Mouse (Mus musculus): ENCODE data around the gene Pde4c. TPM values are rescaled to one million over a fixed set of nuclear protein-coding genes. Genes with fewer than 3 reads are reported as not detected.

Pde4c gene
- polyA plus RNA-seq, 1 experiment from 2014 or later, result 0.45 TPM

DNA sequence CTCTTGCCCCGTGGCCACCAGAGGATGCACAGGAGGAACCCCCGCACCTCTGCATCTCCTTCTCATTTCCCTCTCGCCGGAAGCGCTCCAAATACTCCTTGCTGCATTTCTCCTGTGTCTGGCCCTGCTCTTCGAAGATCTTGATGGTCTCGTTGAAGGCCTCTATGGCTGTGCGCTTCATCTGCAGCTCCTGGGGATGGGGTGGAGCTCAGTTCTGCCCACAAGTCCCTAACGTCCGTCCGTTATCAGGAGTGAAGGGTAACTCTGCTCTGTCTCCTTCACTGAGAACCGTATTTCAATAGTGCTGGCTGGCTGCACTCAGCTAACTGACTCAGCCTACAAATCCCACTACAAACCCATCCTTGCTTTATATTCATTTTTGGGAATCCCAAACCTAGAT, 46.3 kb downstream of the Pde4c start:
- H3K36me3 ChIP-seq, result peaks cover 70% of the 10 kb centered on the region

DNA sequence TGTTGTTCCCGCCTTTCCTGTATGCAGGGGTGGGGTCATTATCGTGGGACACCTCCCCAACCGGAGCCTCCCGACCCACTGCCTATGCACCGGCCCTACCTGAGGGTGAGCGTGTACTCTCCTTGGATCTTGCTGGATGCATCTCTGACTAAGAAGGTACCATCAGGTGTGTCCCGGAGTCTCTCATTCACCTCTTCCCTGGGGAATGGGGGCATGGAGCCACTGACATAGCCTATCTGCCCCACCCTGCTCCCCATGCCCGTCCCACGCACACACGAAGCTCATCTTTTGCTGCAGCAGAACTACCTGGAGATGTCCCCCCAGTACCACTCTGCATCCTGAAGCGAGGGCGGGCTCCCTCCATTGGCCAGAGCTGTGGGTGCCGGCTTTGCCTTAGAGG, 47.2 kb downstream of the Pde4c start:
- DNase-seq (ENCODE audit: low spot score), result no peak
- WGBS, result 91% methylated on average over 13 of the region's 13 CpGs
- Histone ChIP-seq H3K27ac (no peak overlapping the region), H3K9me3 (no peaks in the 10 kb centered on the region), H3K27me3 (ENCODE audit: insufficient read depth, poor library complexity, severe bottlenecking) (peaks cover 34% of the 10 kb centered on the region; the same call in 1 of the 2 replicates), H3K36me3 (peaks cover 73% of the 10 kb centered on the region), H3K4me1 (peaks cover 39% of the 10 kb centered on the region), H3K4me3 (no peak overlapping the region)

More for the DNA sequence above, 46.3 kb downstream of the Pde4c start:
- H3K27me3 ChIP-seq (ENCODE audit: insufficient read depth, poor library complexity, severe bottlenecking), result peaks cover 34% of the 10 kb centered on the region; the same call in 1 of the 2 replicates
- H3K4me3 ChIP-seq, result no peak overlapping the region
- H3K27ac ChIP-seq, result no peak overlapping the region
- 57% methylated on average over 12 of the region's 12 CpGs for whole genome bisulfite sequencing
- H3K9me3 ChIP-seq, result no peaks in the 10 kb centered on the region
- no peak for DNase-seq (ENCODE audit: low spot score)
- peaks cover 32% of the 10 kb centered on the region for H3K4me1 ChIP-seq

DNA sequence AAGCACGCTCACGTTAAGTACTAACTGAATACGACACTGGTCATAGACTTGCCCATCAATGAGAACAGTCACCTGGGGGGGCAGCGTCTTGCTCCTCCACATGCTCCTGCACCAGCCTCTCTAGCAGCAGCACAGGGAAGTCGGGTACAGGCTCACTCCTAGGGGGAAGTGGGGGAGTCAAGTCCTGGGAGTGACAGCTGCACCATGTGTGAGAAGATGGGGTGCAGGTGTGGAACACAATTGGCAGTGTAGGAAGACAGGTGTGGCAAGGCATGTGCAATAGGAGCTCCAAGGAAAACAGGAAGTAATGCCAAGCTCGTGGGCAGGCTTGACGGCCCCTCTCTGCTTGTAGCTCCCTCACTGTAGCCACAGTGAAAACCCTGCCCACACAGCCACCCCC, 47.7 kb downstream of the Pde4c start:
- Histone ChIP-seq H3K36me3 (peaks cover 73% of the 10 kb centered on the region), H3K27ac (no peak overlapping the region), H3K4me3 (no peak overlapping the region), H3K9me3 (no peaks in the 10 kb centered on the region), H3K4me1 (peaks cover 39% of the 10 kb centered on the region), H3K27me3 (ENCODE audit: insufficient read depth, poor library complexity, severe bottlenecking) (peaks cover 34% of the 10 kb centered on the region; the same call in 1 of the 2 replicates)
- WGBS, result 87% methylated on average over 7 of the region's 7 CpGs
- no peak for DNase-seq (ENCODE audit: low spot score)

DNA sequence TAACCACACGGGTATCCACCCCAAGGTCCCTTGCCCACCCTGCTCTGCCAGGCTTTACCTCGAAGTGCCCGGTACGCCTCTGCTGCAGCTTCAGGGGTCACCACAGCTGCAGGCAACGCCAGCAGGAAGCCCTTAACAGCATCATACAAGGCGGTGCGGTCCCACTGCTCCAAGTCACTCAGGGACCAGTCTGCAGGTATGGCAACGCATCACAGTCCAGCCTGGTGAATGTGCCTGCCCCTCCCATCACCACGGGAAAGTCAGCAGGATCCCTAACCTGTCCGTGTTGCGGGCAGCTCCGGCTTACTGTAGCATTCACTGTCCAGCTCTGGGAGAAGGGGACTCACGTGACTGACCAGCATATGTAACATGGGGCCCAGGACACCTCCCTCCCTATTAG, 48.6 kb downstream of the Pde4c start:
- H3K4me3 ChIP-seq, result no peak overlapping the region
- no peaks in the 10 kb centered on the region for H3K9me3 ChIP-seq
- H3K36me3 ChIP-seq, result peaks cover 73% of the 10 kb centered on the region
- DNase-seq (ENCODE audit: low spot score), result no peak
- H3K27ac ChIP-seq, result no peak overlapping the region
- peaks cover 27% of the 10 kb centered on the region; the same call in 1 of the 2 replicates for H3K27me3 ChIP-seq (ENCODE audit: insufficient read depth, poor library complexity, severe bottlenecking)
- WGBS, result 94% methylated on average over 13 of the region's 13 CpGs
- H3K4me1 ChIP-seq, result peaks cover 34% of the 10 kb centered on the region

DNA sequence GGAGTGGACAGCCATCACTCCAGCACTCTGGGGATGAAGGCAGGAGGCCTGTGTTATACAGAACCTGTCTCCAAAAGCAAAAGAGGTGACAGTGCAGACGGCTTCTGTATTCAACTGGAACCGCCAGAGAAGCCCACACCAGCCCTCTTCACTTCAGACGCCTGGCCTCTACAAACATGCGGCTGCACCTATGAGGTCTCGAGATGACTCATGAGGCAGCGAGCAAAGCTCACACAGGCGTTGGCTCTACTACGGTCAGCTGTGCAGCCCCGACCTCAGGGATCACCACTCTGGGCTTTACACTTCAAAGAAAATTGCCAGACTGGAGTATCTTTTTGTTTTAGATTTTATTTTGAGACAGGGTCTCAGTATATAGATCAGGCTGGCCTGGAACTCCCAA, 49.4 kb downstream of the Pde4c start:
- no peaks in the 10 kb centered on the region for H3K9me3 ChIP-seq
- H3K27me3 ChIP-seq (ENCODE audit: insufficient read depth, poor library complexity, severe bottlenecking), result peaks cover 19% of the 10 kb centered on the region; the same call in 1 of the 2 replicates
- H3K4me1 ChIP-seq, result peaks cover 38% of the 10 kb centered on the region
- WGBS, result 84% methylated on average over 9 of the region's 9 CpGs
- H3K27ac ChIP-seq, result no peak overlapping the region
- H3K36me3 ChIP-seq, result peaks cover 68% of the 10 kb centered on the region
- no peak overlapping the region for H3K4me3 ChIP-seq
- DNase-seq (ENCODE audit: low spot score), result no peak

DNA sequence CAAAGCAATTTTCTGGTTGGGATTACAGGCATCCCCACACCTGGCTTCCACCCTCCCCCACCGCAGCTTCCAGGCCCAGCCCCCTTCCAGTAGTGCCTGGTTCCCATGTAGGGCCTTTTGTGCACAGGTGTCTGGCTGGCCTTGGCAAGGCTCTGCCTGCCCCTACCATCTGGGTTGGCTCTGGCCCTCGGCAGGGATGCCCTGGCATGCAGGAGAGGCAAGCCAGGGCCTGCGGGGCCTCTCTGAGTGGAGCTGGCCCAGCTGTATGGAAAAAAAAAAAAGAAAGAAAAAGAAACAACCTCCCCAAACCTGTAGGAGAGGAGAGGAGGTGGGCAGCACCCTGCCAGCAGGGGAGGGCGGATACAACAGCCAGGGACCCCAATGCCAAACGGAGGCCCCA, 49.9 kb downstream of the Pde4c start:
- Histone ChIP-seq H3K4me1 (peaks cover 43% of the 10 kb centered on the region), H3K27ac (no peak overlapping the region), H3K27me3 (ENCODE audit: insufficient read depth, poor library complexity, severe bottlenecking) (peaks cover 15% of the 10 kb centered on the region; the same call in 1 of the 2 replicates), H3K4me3 (no peak overlapping the region), H3K9me3 (no peaks in the 10 kb centered on the region), H3K36me3 (peaks cover 63% of the 10 kb centered on the region)
- 88% methylated on average over 5 of the region's 5 CpGs for WGBS
- no peak for DNase-seq (ENCODE audit: low spot score)

DNA sequence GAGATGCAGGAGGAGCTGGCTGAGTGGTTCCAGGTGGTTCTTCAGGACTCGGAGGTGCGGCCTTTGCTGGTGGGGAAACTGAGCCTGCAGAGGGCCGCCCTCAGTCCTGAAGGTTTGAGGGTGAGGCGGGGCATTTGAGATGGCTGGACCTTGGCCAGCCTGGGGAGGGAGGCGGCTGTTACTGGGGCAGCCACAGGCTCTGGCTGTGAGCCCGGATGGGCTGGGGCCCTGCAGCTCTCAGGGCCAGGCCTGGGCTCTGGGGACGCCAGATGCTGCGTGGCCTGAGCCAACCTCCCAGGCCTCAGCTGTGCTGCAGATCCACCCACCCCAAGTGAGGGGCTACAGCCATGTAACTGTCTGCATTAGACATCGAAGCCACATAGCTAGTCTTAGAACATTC, 50.3 kb downstream of the Pde4c start:
- Histone ChIP-seq H3K4me3 (peak overlapping the region; percentile 22; the same call in 1 of the 2 replicates), H3K36me3 (peaks cover 60% of the 10 kb centered on the region), H3K27ac (no peak overlapping the region), H3K27me3 (ENCODE audit: insufficient read depth, poor library complexity, severe bottlenecking) (peaks cover 11% of the 10 kb centered on the region; the same call in 1 of the 2 replicates), H3K4me1 (peaks cover 44% of the 10 kb centered on the region), H3K9me3 (no peaks in the 10 kb centered on the region)
- no peak for DNase-seq (ENCODE audit: low spot score)
- 75% methylated on average over 9 of the region's 9 CpGs for WGBS

DNA sequence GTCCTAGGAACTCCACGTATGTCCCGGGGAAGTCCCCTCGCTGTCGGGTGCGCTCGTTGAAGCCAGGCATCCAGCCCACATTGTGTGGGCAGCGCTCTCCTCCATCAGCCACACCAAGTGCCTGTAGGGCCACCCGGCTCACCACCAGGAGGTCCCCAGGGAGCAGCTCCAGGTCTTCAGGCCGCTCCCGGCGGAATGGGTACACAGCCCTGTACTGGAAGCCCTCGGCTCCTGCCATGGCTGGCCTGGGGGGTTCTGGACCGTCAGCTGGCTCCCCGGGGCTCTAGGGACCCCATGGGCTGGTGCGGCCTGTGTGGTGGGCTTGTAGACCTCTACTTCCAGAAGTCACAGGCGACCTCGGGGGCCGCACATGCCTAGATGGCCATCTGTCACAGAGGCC, 51.2 kb downstream of the Pde4c start:
- DNase-seq (ENCODE audit: low spot score), result no peak
- 93% methylated on average over 18 of the region's 18 CpGs for WGBS
- Histone ChIP-seq H3K27me3 (ENCODE audit: insufficient read depth, poor library complexity, severe bottlenecking) (peaks cover 11% of the 10 kb centered on the region; the same call in 1 of the 2 replicates), H3K9me3 (no peaks in the 10 kb centered on the region), H3K4me1 (peaks cover 44% of the 10 kb centered on the region), H3K4me3 (no peak overlapping the region), H3K27ac (peak overlapping the region; percentile 23; the same call in 1 of the 2 replicates), H3K36me3 (peaks cover 62% of the 10 kb centered on the region)

DNA sequence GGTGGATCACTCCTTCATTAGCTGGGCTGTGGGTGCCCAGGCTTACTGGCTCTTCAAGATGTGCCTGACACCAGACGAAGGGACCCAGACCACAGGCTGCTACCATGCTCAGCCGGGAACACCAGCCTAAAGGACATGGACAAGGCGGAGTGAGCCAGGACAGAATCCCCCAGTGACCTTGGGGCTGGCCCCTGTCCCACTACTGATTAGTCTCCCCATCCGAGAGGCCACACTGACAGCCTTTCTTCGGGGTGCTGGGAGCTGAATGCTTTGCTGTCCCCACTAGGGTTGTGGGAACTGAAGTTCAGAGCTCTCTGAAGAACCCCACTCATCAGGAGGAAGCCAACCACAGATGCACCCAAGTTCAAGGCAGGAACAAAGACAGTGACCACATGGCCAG, 51.7 kb downstream of the Pde4c start:
- Histone ChIP-seq H3K36me3 (peaks cover 64% of the 10 kb centered on the region), H3K4me3 (peak overlapping the region; percentile 88; the same call in 1 of the 2 replicates), H3K9me3 (no peaks in the 10 kb centered on the region), H3K4me1 (peaks cover 47% of the 10 kb centered on the region), H3K27ac (peak overlapping the region; percentile 96; the same call in 1 of the 2 replicates), H3K27me3 (ENCODE audit: insufficient read depth, poor library complexity, severe bottlenecking) (peaks cover 11% of the 10 kb centered on the region; the same call in 1 of the 2 replicates)
- no peak for DNase-seq (ENCODE audit: low spot score)
- 86% methylated on average over 5 of the region's 5 CpGs for WGBS

DNA sequence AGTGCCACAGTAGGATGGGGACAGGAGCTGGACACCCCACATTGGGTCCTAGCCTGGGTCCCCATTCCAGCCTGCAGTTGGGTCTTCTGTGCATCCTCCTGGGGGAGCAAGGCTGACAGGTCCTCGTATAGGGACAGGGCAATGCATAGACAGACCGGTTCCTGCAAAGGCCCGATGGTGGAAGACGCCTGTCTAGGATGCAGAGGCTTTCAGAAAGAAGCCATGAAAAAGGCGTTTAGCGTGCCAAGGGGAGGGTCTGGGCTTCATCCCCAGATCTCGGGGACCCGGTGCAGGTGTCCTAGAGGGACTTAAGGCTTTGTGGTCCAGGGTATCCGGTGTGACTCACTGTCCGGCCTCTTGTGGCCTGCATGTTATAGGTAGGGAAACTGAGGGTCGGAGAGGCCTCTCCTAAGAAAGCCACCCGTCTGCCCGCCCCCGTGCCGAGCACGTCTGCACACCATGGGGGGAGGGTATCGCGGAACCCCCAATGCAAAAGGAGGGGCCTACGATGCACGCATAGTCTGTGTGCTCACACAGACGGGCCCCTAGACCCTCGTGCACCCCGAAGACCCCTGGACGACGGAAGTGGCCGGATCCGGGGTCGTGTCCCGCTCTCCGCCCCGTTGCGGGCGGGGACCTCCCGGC, 52.5 kb downstream of the Pde4c start:
- Histone ChIP-seq H3K4me3 (peak overlapping the region; percentile 88), H3K27ac (peak overlapping the region; percentile 96), H3K4me1 (peaks cover 47% of the 10 kb centered on the region), H3K27me3 (ENCODE audit: insufficient read depth, poor library complexity, severe bottlenecking) (peaks cover 4% of the 10 kb centered on the region; the same call in 1 of the 2 replicates), H3K9me3 (no peaks in the 10 kb centered on the region), H3K36me3 (peaks cover 64% of the 10 kb centered on the region)
- no peak for DNase-seq (ENCODE audit: low spot score)
- WGBS, result 4% methylated on average over 34 of the region's 34 CpGs

DNA sequence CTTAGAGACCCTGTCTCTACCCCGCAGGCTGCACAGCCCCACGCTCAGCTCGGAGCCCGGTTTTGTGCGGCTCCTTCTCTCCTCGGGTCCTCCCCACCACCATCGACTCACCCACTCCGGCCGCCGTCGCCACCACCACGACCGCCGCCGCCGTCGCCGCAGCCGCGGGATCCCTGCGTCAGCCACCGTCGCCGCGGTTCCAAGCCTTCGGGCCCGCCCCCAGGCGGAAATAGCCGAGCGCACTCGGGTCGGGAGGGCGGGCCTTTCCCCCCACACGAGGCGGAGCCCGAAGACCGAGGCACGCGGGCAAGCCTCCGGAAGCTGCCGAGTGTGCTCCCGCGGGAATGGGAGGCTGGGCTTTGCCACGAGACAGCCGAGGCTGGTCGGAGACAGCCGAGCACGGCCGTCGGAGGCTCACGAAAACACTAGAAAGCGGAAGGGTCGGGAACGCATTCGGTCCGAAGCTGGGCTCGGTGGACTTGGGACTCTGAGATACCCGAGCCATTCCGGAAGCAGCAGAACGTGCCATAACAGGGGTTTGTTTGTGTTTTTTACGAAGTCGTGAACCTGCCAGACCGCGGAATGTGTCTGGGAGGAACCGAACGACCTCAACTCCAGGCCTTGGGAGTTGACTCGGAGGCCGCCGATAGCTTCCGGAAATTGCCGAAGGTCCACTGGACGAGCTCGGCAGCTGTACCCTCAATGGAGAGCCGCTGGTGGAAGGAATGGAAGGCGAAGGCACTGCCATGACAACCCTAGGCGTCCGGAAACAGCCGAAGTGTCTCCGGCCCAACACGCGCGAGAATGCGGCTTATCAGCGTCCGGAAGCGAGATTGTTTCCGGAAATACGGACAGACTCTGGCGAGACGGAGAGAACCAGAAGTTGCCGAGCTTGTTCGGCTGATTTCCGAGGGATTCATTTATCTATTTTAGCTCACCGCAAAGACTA, 53.2 kb downstream of the Pde4c start, which contains the start of gene Pik3r2:
Gene Pik3r2 (minus strand): TSS at position 218 of the 949 bp plus-strand sequence.
- Histone ChIP-seq H3K4me3 (peak within 1 kb of the TSS; percentile 88), H3K27ac (peak within 1 kb of the TSS; percentile 96), H3K36me3 (peaks cover 64% of the 10 kb centered on the region), H3K4me1 (peaks cover 47% of the 10 kb centered on the region), H3K9me3 (no peaks in the 10 kb centered on the region), H3K27me3 (ENCODE audit: insufficient read depth, poor library complexity, severe bottlenecking) (peaks cover under 1% of the 10 kb centered on the region; the same call in 1 of the 2 replicates)
- DNase-seq (ENCODE audit: low spot score), result peak; percentile 99
- under 1% methylated on average over 94 of the region's 94 CpGs for WGBS

DNA sequence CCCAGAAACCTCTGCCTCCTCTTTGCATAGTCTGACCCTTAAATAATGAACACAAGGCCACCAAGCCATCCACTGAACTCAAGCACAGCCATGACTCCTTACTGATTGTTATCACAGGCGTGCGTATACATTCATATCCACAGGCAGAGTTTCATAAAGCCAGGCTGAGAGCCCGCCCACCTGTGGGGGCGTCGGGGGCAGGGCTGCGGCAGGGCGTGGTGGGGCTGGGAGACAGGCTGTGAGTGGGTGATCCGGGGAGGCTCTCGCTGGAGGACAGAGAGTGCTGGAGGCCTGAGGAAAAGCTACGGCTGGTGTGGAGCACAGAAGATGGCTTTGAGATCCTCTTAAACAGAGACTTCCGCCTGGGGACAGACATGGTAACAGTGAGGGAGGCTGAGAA, 56.6 kb downstream of the Pde4c start:
- H3K36me3 ChIP-seq, result peaks cover 61% of the 10 kb centered on the region
- H3K27me3 ChIP-seq (ENCODE audit: insufficient read depth, poor library complexity, severe bottlenecking), result no peaks in the 10 kb centered on the region
- 69% methylated on average over 11 of the region's 11 CpGs for WGBS
- no peak overlapping the region for H3K27ac ChIP-seq
- H3K9me3 ChIP-seq, result no peaks in the 10 kb centered on the region
- no peak for DNase-seq (ENCODE audit: low spot score)
- peaks cover 33% of the 10 kb centered on the region for H3K4me1 ChIP-seq
- no peak overlapping the region for H3K4me3 ChIP-seq
